Mouse (Mus musculus) bone marrow, adult 2 months (tissue): ENCODE results near the gene Sirt2.

Experiments
- CTCF ChIP-seq: fragments of 200-500 bp; IDR thresholded peaks from 2 replicates; pipeline ENCODE4 v1.5.1; 2011; ENCODE audit warnings: low read length, control low read depth; ENCODE audit not compliant: control insufficient read depth, insufficient read depth
- POLR2A ChIP-seq: fragments of 200-500 bp; IDR thresholded peaks from 2 replicates; pipeline ENCODE4 v1.6.1; 2011; ENCODE audit warnings: low read depth, mild to moderate bottlenecking, control low read depth, low read length, borderline replicate concordance; ENCODE audit not compliant: control insufficient read depth

DNA sequence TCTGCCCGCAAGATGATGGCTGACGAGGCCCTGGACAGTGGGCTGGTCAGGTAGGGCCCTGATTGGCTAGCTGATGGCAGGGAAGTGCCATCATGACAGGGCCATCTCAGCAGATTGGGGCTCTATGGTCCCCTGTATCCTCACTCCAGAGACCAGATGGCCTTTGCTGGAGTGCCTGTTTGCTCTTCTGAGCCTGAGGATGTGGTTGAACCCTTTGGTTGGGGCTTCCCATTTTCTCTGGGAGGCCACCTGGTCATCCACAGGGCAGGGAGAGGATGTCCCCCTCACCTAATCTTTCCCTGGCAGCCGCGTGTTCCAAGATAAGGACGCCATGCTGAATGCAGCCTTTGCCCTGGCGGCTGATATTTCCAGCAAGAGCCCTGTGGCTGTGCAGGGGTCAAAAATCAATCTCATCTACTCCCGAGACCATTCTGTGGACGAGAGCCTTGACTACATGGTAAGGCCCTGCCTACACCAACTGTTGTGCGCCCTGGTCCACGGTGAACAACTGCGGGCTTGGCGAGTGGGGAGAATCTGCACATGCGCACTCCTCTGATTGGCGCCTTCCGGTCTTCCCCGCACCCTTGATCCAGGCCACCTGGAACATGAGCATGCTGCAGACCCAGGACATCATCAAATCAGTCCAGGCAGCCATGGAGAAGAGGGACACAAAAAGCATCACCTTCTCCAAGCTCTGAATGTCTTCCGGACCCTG is 65.0 kb downstream of the Sirt2 start:
- TF ChIP-seq CTCF = no peak
- no peak for TF ChIP-seq POLR2A
